Mouse (Mus musculus) CH12.LX (cell line): ENCODE data around the gene Klrb1c. TPM values are rescaled to one million over a fixed set of nuclear protein-coding genes. Genes with fewer than 3 reads are reported as not detected.

ENCODE experiments used
- DNase-seq: peaks from one replicate; pipeline ENCODE4 v3.0.0-alpha.2; 2013; ENCODE audit errors: extremely low read depth
- H3K27ac ChIP-seq: 2 replicates; pipeline ENCODE4 v1.5.1; 2012; ENCODE audit warnings: low read depth, mild to moderate bottlenecking, control low read depth, moderate library complexity; ENCODE audit not compliant: insufficient read depth
- H3K27me3 ChIP-seq: replicated peaks from 2 replicates; pipeline ENCODE3; 2012; ENCODE audit warnings: inconsistent platforms
- H3K36me3 ChIP-seq, 2 experiments: replicated peaks in 1 of 2; 2 replicates each; pipeline versions ENCODE3 to v1.6.1; 2012; ENCODE audit warnings: inconsistent platforms in 1 of 2, low read length in 1 of 2, mild to moderate bottlenecking in 1 of 2, mixed read lengths in 1 of 2, moderate library complexity in 1 of 2; ENCODE audit not compliant: control insufficient read depth in 1 of 2, insufficient read depth in 1 of 2
- H3K4me1 ChIP-seq, 2 experiments: 2 replicates each; pipeline ENCODE4 v1.6.1; 2012; ENCODE audit warnings: inconsistent platforms in 1 of 2, moderate library complexity in 1 of 2; ENCODE audit not compliant: insufficient read depth in 2 of 2, control insufficient read depth in 1 of 2
- H3K4me2 ChIP-seq: 2 replicates; pipeline ENCODE4 v1.6.1; 2012; ENCODE audit warnings: low read depth, mild to moderate bottlenecking, control low read depth; ENCODE audit not compliant: poor library complexity, insufficient read depth, severe bottlenecking
- H3K4me3 ChIP-seq, 3 experiments: fragments of 150-350 bp in 1 of 3; sonication (generic) in 1 of 3; replicated peaks in 1 of 3; 2 replicates each; pipeline versions ENCODE3 to v1.5.1; 2011 to 2012; ENCODE audit warnings: low read depth in 2 of 3, low read length in 2 of 3, mild to moderate bottlenecking in 2 of 3, moderate library complexity in 2 of 3, control low read depth in 1 of 3, improper control_type of control experiment in 1 of 3, inconsistent platforms in 1 of 3, mixed read lengths in 1 of 3; ENCODE audit not compliant: poor library complexity in 1 of 3
- H3K79me2 ChIP-seq: replicated peaks from 2 replicates; pipeline ENCODE4 v1.6.1; 2012; ENCODE audit warnings: mild to moderate bottlenecking, moderate library complexity; ENCODE audit not compliant: control insufficient read depth, poor library complexity, insufficient read depth, severe bottlenecking; ENCODE audit errors: extremely low read depth
- H3K9ac ChIP-seq: 2 replicates; pipeline ENCODE4 v1.6.1; 2012; ENCODE audit warnings: low read depth, mild to moderate bottlenecking, control low read depth, moderate library complexity; ENCODE audit not compliant: insufficient read depth
- H3K9me3 ChIP-seq: replicated peaks from 2 replicates; pipeline ENCODE3; 2012; ENCODE audit warnings: low read length, inconsistent platforms, mixed read lengths
- BHLHE40 ChIP-seq: IDR thresholded peaks from 2 replicates; pipeline ENCODE4 v1.6.1; 2011; ENCODE audit warnings: mild to moderate bottlenecking, low read depth, low read length, improper control_type of control experiment
- CHD1 ChIP-seq: IDR thresholded peaks from 2 replicates; pipeline ENCODE4 v1.6.1; 2012; ENCODE audit warnings: low read depth, low read length, improper control_type of control experiment, inconsistent platforms
- CHD2 ChIP-seq: IDR thresholded peaks from 2 replicates; pipeline ENCODE4 v1.6.1; 2011; ENCODE audit warnings: low read length, improper control_type of control experiment
- CTCF ChIP-seq, 2 experiments: IDR thresholded peaks in 1 of 2; conservative IDR thresholded peaks in 1 of 2; 2 replicates each; pipeline ENCODE4 v1.5.1; 2011 to 2012; ENCODE audit warnings: low read depth in 2 of 2, low read length in 2 of 2, improper control_type of control experiment in 1 of 2, inconsistent platforms in 1 of 2, mild to moderate bottlenecking in 1 of 2, moderate library complexity in 1 of 2
- ELF1 ChIP-seq: IDR thresholded peaks from 2 replicates; pipeline ENCODE4 v1.6.1; 2014; ENCODE audit warnings: low read depth, mild to moderate bottlenecking, inconsistent platforms, low read length, improper control_type of control experiment
- EP300 ChIP-seq: IDR thresholded peaks from 2 replicates; pipeline ENCODE4 v1.6.1; 2011; ENCODE audit warnings: low read length, improper control_type of control experiment
- GABPA ChIP-seq: IDR thresholded peaks from 2 replicates; pipeline ENCODE4 v1.6.1; 2012; ENCODE audit warnings: low read depth, low read length, improper control_type of control experiment, inconsistent platforms; ENCODE audit not compliant: insufficient replicate concordance
- IRF4 ChIP-seq: IDR thresholded peaks from 2 replicates; pipeline ENCODE4 v1.6.1; 2014; ENCODE audit warnings: low read depth, mild to moderate bottlenecking, inconsistent platforms, low read length, improper control_type of control experiment
- JUND ChIP-seq: conservative IDR thresholded peaks from 2 replicates; pipeline ENCODE4 v1.6.1; 2011; ENCODE audit warnings: low read depth, low read length, improper control_type of control experiment
- KAT2A ChIP-seq: IDR thresholded peaks from 2 replicates; pipeline ENCODE4 v1.6.1; 2012; ENCODE audit warnings: low read length, improper control_type of control experiment, inconsistent platforms; ENCODE audit not compliant: insufficient replicate concordance
- MAFK ChIP-seq: IDR thresholded peaks from 2 replicates; pipeline ENCODE4 v1.6.1; 2011; ENCODE audit warnings: low read length, improper control_type of control experiment; ENCODE audit not compliant: insufficient replicate concordance
- MYC ChIP-seq: IDR thresholded peaks from 2 replicates; pipeline ENCODE4 v1.6.1; 2011; ENCODE audit warnings: low read depth, mild to moderate bottlenecking, improper control_type of control experiment, low read length
- NELFE ChIP-seq: IDR thresholded peaks from 2 replicates; pipeline ENCODE4 v1.6.1; 2011; ENCODE audit warnings: low read depth, low read length, improper control_type of control experiment
- NRF1 ChIP-seq: IDR thresholded peaks from 2 replicates; pipeline ENCODE4 v1.6.1; 2014; ENCODE audit warnings: low read depth, mild to moderate bottlenecking, inconsistent platforms, low read length, improper control_type of control experiment, moderate library complexity
- POLR2A ChIP-seq: IDR thresholded peaks from 2 replicates; pipeline ENCODE4 v1.6.1; 2011; ENCODE audit warnings: low read depth, mild to moderate bottlenecking, improper control_type of control experiment, low read length
- RAD21 ChIP-seq: IDR thresholded peaks from 2 replicates; pipeline ENCODE4 v1.6.1; 2011; ENCODE audit warnings: low read depth, mild to moderate bottlenecking, low read length, improper control_type of control experiment, moderate library complexity
- RCOR1 ChIP-seq: conservative IDR thresholded peaks from 2 replicates; pipeline ENCODE4 v1.6.1; 2012; ENCODE audit warnings: low read depth, mild to moderate bottlenecking, inconsistent platforms, low read length, improper control_type of control experiment
- SMC3 ChIP-seq: IDR thresholded peaks from 2 replicates; pipeline ENCODE4 v1.6.1; 2011; ENCODE audit warnings: low read depth, low read length, improper control_type of control experiment
- UBTF ChIP-seq: IDR thresholded peaks from 2 replicates; pipeline ENCODE4 v1.6.1; 2012; ENCODE audit warnings: low read depth, mild to moderate bottlenecking, inconsistent platforms, low read length, improper control_type of control experiment, moderate library complexity
- ZC3H11A ChIP-seq: IDR thresholded peaks from 2 replicates; pipeline ENCODE4 v1.6.1; 2012; ENCODE audit warnings: low read depth, mild to moderate bottlenecking, inconsistent platforms, low read length, improper control_type of control experiment
- ZKSCAN1 ChIP-seq: IDR thresholded peaks from 2 replicates; pipeline ENCODE4 v1.6.1; 2012; ENCODE audit warnings: low read depth, inconsistent platforms, low read length, improper control_type of control experiment, borderline replicate concordance
- ZNF384 ChIP-seq: IDR thresholded peaks from 2 replicates; pipeline ENCODE4 v1.6.1; 2012; ENCODE audit warnings: low read depth, low read length, improper control_type of control experiment, inconsistent platforms
- dilution Hi-C: fragments of 300-500 bp; cut with MboI; formaldehyde crosslinking; loops from 2 replicates; pipeline ENCODE4 v1.14.3; 2020; ENCODE audit warnings: low sequenced_read_pairs; ENCODE audit not compliant: extremely low pct_unique_long_range_greater_than_20kb, extremely low pct_ligation_motif_present
- in situ Hi-C: fragments of 300-500 bp; cut with MboI; formaldehyde crosslinking; loops from 3 replicates; pipeline ENCODE4 v1.14.3; 2019; ENCODE audit warnings: low sequenced_read_pairs, low pct_ligation_motif_present, low pct_unique_long_range_greater_than_20kb, mixed read lengths
- polyA plus RNA-seq: library from polyadenylated mRNA; unstranded; fragments of >175 nt; gene quantifications from 2 replicates; pipeline ENCODE4 v1.2.1, GENCODE M21; 2012; ENCODE audit warnings: low read depth; ENCODE audit not compliant: insufficient read length
- total RNA-seq, 2 experiments: library from RNA; depleted of rRNA; stranded (reverse); fragments of 300-350 nt in 1 of 2; fragments of >200 nt in 1 of 2; gene quantifications; 2 replicates each; pipeline ENCODE4 v1.2.3; 2012 to 2014

Klrb1c gene
- total and polyA plus RNA-seq, 3 experiments: not detected

DNA sequence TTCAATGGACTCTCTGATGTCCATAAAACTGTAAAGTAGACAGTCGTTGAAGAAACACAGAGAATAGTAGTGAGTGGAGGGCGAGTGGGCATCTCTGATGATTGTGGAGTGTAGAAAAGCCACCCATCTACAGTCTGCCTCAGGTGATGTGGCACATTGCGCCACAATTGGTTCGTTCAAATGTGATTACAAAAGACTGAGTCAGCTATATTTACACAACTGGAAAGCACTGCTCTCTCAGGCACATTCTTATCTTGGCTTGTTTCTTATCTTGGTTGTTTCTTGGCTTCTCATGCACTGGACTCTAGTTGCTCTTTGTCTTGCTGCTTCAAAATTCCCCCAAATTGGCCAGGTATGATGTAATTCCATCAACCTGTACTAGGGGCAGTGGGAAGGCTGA is 46.6 kb upstream of the Klrb1c start:
- Histone ChIP-seq H3K36me3 (no peaks in the 10 kb centered on the region), H3K4me1 (peaks cover 4 to 35% of the 10 kb centered on the region in 2 experiments; a peak in 3 of 4 replicates), H3K79me2 (no peaks in the 10 kb centered on the region), H3K4me3 (peak overlapping the region in 1 of 3 experiments; percentile 91), H3K9ac (peak overlapping the region; percentile 29; the same call in 1 of the 2 replicates), H3K4me2 (peak overlapping the region; percentile 74), H3K27me3 (no peaks in the 10 kb centered on the region), H3K9me3 (no peaks in the 10 kb centered on the region), H3K27ac (no peak overlapping the region)
- in situ Hi-C loops: loop anchor here (25.0 kb wide), 1 partner anchor 527 kb away; no protein-coding TSS in a partner anchor
- dilution Hi-C loops: no loop called here
- TF ChIP-seq MAFK: peak; percentile 89
- TF ChIP-seq SMC3: no peak
- TF ChIP-seq ZKSCAN1: no peak
- no peak for TF ChIP-seq ELF1
- no peak for TF ChIP-seq NELFE
- TF ChIP-seq JUND: no peak
- no peak for DNase-seq

DNA sequence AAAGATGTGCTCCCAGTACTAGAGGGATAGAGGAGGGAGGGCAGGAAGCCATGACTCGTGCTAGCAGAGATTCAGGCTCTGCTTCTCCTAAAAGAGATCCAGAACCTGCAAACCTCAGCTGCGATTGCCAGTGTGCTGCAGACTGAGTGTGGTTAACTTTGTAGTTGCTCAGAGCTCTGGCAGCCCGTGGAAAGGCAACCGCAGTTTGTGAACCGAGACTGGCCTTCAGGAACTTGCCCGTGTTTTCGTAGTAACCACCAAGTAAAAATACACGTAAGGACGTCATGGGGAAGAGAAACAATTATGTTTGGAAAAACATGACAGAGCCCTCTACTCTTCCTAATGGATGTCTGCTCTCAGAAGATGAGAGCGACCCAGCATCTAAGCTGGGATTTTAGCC is 44.0 kb upstream of the Klrb1c start:
- dilution Hi-C loops: no loop called here
- H3K27ac ChIP-seq: no peak overlapping the region
- in situ Hi-C loops: loop anchor here (25.0 kb wide), 1 partner anchor 529 kb away; no protein-coding TSS in a partner anchor

DNA sequence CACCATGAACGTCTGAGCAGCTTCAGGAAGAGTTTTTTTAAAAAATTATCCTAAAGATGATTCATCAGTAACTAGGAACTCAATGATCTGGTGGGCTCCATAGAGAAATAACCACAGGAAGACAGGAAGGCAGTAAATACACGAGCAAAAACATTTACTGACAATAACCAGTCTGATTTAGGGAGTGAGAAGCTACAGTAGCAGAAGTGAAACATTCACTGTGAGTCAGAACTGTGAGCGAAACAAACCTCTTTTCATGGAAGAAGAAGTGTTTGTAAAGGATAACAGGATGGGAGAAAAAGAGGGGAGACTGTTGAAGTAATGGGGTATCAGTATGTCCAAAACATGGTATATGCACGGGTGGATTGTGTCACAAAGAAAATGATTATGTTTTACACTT is 40.8 kb upstream of the Klrb1c start:
- H3K79me2 ChIP-seq: no peaks in the 10 kb centered on the region
- H3K4me3 ChIP-seq: no peak overlapping the region
- no peak overlapping the region for H3K27ac ChIP-seq
- TF ChIP-seq EP300 (peak; percentile 80), BHLHE40 (0 out of 2 replicates have a peak, but pooled peaks have one; percentile 17), CHD2 (no peak), JUND (peak; percentile 31; the same call in 1 of the 2 replicates), CHD1 (no peak), IRF4 (peak; percentile 73)
- in situ Hi-C loops (loop anchor here (25.0 kb wide), 1 partner anchor 532 kb away; no protein-coding TSS in a partner anchor), dilution Hi-C loops (no loop called here)
- DNase-seq: no peak
- no peak overlapping the region for H3K9ac ChIP-seq
- H3K27me3 ChIP-seq: no peaks in the 10 kb centered on the region
- peaks cover 8 to 27% of the 10 kb centered on the region in 2 experiments for H3K4me1 ChIP-seq
- no peak overlapping the region; the same call in 1 of the 2 replicates for H3K4me2 ChIP-seq
- H3K36me3 ChIP-seq: no peaks in the 10 kb centered on the region
- H3K9me3 ChIP-seq: no peaks in the 10 kb centered on the region

More for the DNA sequence above, 44.0 kb upstream of the Klrb1c start:
- no peak overlapping the region for H3K9ac ChIP-seq
- H3K4me1 ChIP-seq: peaks cover 7 to 31% of the 10 kb centered on the region in 2 experiments
- no peak overlapping the region for H3K4me2 ChIP-seq
- H3K79me2 ChIP-seq: no peaks in the 10 kb centered on the region
- no peak for DNase-seq
- TF ChIP-seq KAT2A (no peak), CHD2 (no peak), MAFK (no peak), NELFE (no peak), BHLHE40 (no peak), POLR2A (no peak), NRF1 (no peak), GABPA (no peak), RCOR1 (no peak), JUND (no peak), ZKSCAN1 (no peak), MYC (no peak), CTCF (conservative IDR thresholded peaks at IDR 0.05 in 1 of 2, IDR thresholded peaks at IDR 0.05 in 1 of 2; ENCODE audit: low read depth in 2 of 2, low read length in 2 of 2) (no peak), UBTF (no peak), ZNF384 (no peak), ZC3H11A (no peak), RAD21 (no peak)
- H3K9me3 ChIP-seq: no peaks in the 10 kb centered on the region
- H3K4me3 ChIP-seq: no peak overlapping the region
- H3K36me3 ChIP-seq: no peaks in the 10 kb centered on the region
- H3K27me3 ChIP-seq: no peaks in the 10 kb centered on the region
